Mouse (Mus musculus): Measurements from ENCODE around the gene H2-Ke6.

- TF ChIP-seq POLR2A (IDR thresholded peaks at IDR 0.05; ENCODE audit: extremely low read depth, insufficient read depth, low read length): no peak
- TF ChIP-seq CTCF (IDR thresholded peaks at IDR 0.05; ENCODE audit: low read depth, low read length): no peak
Observed at GRCm38 (mm10) chr17:34075271-34075670, 47.4 kb upstream of the H2-Ke6 start.

Measured in liver, adult 2 months (tissue).